ENCODE assay signal across 7 mouse cellular contexts in the genomic region with DNA sequence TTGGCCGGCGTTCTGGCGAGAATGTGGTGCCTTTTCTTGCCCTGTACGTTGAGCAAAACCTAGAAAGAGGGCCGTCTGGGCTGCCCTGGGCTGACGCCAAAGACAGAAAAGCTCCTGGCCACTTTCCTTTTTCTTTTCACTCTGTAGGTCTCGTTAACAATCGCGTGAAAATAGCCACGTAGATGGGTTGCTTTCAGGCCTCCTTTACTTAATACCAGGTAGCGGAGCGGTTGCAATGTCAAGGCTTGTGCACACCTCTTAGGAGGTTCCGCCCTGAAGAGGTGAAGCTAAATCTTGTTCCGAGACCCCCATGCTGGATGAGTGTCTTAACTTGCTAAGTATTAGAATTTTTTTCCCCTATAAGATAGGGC. TPM values are rescaled to one million over a fixed set of nuclear protein-coding genes. Genes with fewer than 3 reads are reported as not detected.
A peak's percentile ranks its signal among the peaks of the same experiment; 100 is the strongest.
DNase-seq lines count a peak whose midpoint lies in the region; ATAC-seq and TF ChIP-seq lines count a peak whose summit lies in the region.

No protein-coding gene starts in this region.

- no peaks in the 10 kb centered on the region for H3K4me1 ChIP-seq in lung, embryonic 16.5 days (replicated peaks; ENCODE audit: control insufficient read depth, insufficient read depth, low read length)
- H3K4me1 ChIP-seq in embryonic facial prominence, embryonic 13.5 days, result no peaks in the 10 kb centered on the region
- 0 out of 2 replicates have a peak, but pooled peaks cover 3% of the 10 kb centered on the region for H3K4me1 ChIP-seq in midbrain, postnatal 0 days (ENCODE audit: insufficient read depth, low read length)

- H3K27me3 ChIP-seq in lung, embryonic 16.5 days (ENCODE audit: control insufficient read depth, insufficient read depth, low read depth, low read length), result no peaks in the 10 kb centered on the region
- H3K27me3 ChIP-seq in embryonic facial prominence, embryonic 13.5 days, result no peaks in the 10 kb centered on the region
- H3K27me3 ChIP-seq in midbrain, postnatal 0 days (ENCODE audit: insufficient read depth, low read length), result no peaks in the 10 kb centered on the region

- peak; percentile 30 for ATAC-seq in lung, embryonic 16.5 days (ENCODE audit: low read depth)
- no peak for ATAC-seq in embryonic facial prominence, embryonic 13.5 days (ENCODE audit: insufficient number of reproducible peaks, insufficient read depth, low FRiP score, low TSS enrichment, low read depth)
- ATAC-seq in inflammation-experienced regulatory T-cells, adult 6 months, result peak; percentile 14
- peak; percentile 19; the same call in 1 of the 2 replicates for ATAC-seq in midbrain, postnatal 0 days (ENCODE audit: low FRiP score)

- H3K9me3 ChIP-seq in lung, embryonic 16.5 days (ENCODE audit: control insufficient read depth, low read length), result peaks cover 5% of the 10 kb centered on the region
- peaks cover 6% of the 10 kb centered on the region; the same call in 1 of the 2 replicates for H3K9me3 ChIP-seq in embryonic facial prominence, embryonic 13.5 days
- no peaks in the 10 kb centered on the region for H3K9me3 ChIP-seq in midbrain, postnatal 0 days (ENCODE audit: low read length)

- DNase-seq in lung, postnatal 10 days, result no peak
- no peak for DNase-seq in midbrain, postnatal 0 days (ENCODE audit: low spot score)
- DNase-seq in layer of hippocampus, postnatal 25 days (ENCODE audit: extremely low spot score in 1 of 2, low spot score in 1 of 2), result no peak
- DNase-seq in adrenal gland, adult 8-10 months, result no peak

- peak overlapping the region; percentile 80 for H3K4me3 ChIP-seq in lung, embryonic 16.5 days (ENCODE audit: low read length)
- peak overlapping the region; percentile 79 for H3K4me3 ChIP-seq in embryonic facial prominence, embryonic 13.5 days
- H3K4me3 ChIP-seq in midbrain, postnatal 0 days (ENCODE audit: low read depth, low read length), result peak overlapping the region; percentile 71

- H3K27ac ChIP-seq in lung, embryonic 16.5 days (ENCODE audit: low read length), result peak overlapping the region; percentile 98
- H3K27ac ChIP-seq in embryonic facial prominence, embryonic 13.5 days, result peak overlapping the region; percentile 98
- H3K27ac ChIP-seq in midbrain, postnatal 0 days (ENCODE audit: low read depth, low read length), result peak overlapping the region; percentile 88

- H3K36me3 ChIP-seq in lung, embryonic 16.5 days (ENCODE audit: control insufficient read depth, insufficient read depth, low read length), result peaks cover 2% of the 10 kb centered on the region; the same call in 1 of the 2 replicates
- no peaks in the 10 kb centered on the region for H3K36me3 ChIP-seq in embryonic facial prominence, embryonic 13.5 days
- no peaks in the 10 kb centered on the region for H3K36me3 ChIP-seq in midbrain, postnatal 0 days (ENCODE audit: insufficient read depth, low read length)

- peak overlapping the region; percentile 97 for H3K9ac ChIP-seq in lung, embryonic 16.5 days (ENCODE audit: low read length)
- H3K9ac ChIP-seq in embryonic facial prominence, embryonic 13.5 days, result peak overlapping the region; percentile 96
- peak overlapping the region; percentile 73 for H3K9ac ChIP-seq in midbrain, postnatal 0 days (replicated peaks; ENCODE audit: low read length, poor library complexity, severe bottlenecking)

- no peak for TF ChIP-seq CTCF in midbrain, postnatal 0 days (IDR thresholded peaks at IDR 0.05)

- 15% methylated on average over 14 of the region's 14 CpGs for WGBS in lung, embryonic 16.5 days
- 23% methylated on average over 14 of the region's 14 CpGs for WGBS in embryonic facial prominence, embryonic 13.5 days
- WGBS in midbrain, postnatal 0 days, result 17% methylated on average over 14 of the region's 14 CpGs

- H3K4me2 ChIP-seq in lung, embryonic 16.5 days (ENCODE audit: low read depth, low read length), result peak overlapping the region; percentile 70
- H3K4me2 ChIP-seq in embryonic facial prominence, embryonic 13.5 days, result peak overlapping the region; percentile 66
- H3K4me2 ChIP-seq in midbrain, postnatal 0 days (ENCODE audit: low read depth, low read length, poor library complexity, severe bottlenecking), result peak overlapping the region; percentile 64

RNA-seq across cellular contexts. Expression of a gene that starts 0.9 kb away (rescaled TPM):
- 111 and 113 TPM in 2 replicates for polyA plus RNA-seq in lung, embryonic 16.5 days (2015; fragmentation: Nextera tagmentation; extraction: Ambion mirVana)
- polyA plus RNA-seq in embryonic facial prominence, embryonic 13.5 days (2015; fragmentation: Nextera tagmentation; extraction: Ambion mirVana), result 77.0 and 86.2 TPM in 2 replicates
- polyA plus RNA-seq in inflammation-experienced regulatory T-cells, adult 6 months (2017; shearing (Covaris generic)), result 10 to 100 TPM; 12.6 to 27.0 (median 21.7) TPM
- total RNA-seq in midbrain, postnatal 0 days (2014; rRNA removed), result 33.1 and 55.0 TPM in 2 replicates
- 99.4 and 100 TPM in 2 replicates for polyA plus RNA-seq in midbrain, postnatal 0 days (2015; fragmentation: Nextera tagmentation; extraction: Ambion mirVana)
- 10 to 100 TPM; 41.9 to 47.8 TPM for total RNA-seq in layer of hippocampus, postnatal 25 days (2021)
- total RNA-seq in adrenal gland, adult 8-10 months (2022), result 10 to 100 TPM; 48.2 to 61.3 (median 57.4) TPM
